Mouse (Mus musculus) C2C12 (cell line): ENCODE results near the gene Gna13. TPM values are rescaled to one million over a fixed set of nuclear protein-coding genes. Genes with fewer than 3 reads are reported as not detected.

Source experiments
- H3K27me3 ChIP-seq: one replicate; pipeline ENCODE4 v1.6.1; 2011; ENCODE audit not compliant: control insufficient read depth, insufficient read depth, insufficient read length
- H3K36me3 ChIP-seq: one replicate; pipeline ENCODE4 v1.6.1; 2011; ENCODE audit not compliant: control insufficient read depth, insufficient read depth
- H3K4me3 ChIP-seq: one replicate; pipeline ENCODE4 v1.5.1; 2011; ENCODE audit warnings: mild to moderate bottlenecking, control low read depth; ENCODE audit not compliant: poor library complexity, insufficient read depth, severe bottlenecking
- H3K79me2 ChIP-seq: one replicate; pipeline ENCODE4 v1.6.1; 2011; ENCODE audit not compliant: control insufficient read depth, insufficient read depth
- H3K79me3 ChIP-seq: one replicate; pipeline ENCODE4 v1.6.1; 2011; ENCODE audit warnings: low read depth, control low read depth
- H3ac ChIP-seq: one replicate; pipeline ENCODE3; 2011; ENCODE audit warnings: low read depth; ENCODE audit not compliant: control insufficient read depth, insufficient read length
- CEBPB ChIP-seq: IDR thresholded peaks from one replicate; pipeline ENCODE4 v1.6.1; 2011; ENCODE audit warnings: low read depth, mild to moderate bottlenecking, control low read depth, moderate library complexity
- CTCF ChIP-seq: IDR thresholded peaks from one replicate; pipeline ENCODE4 v1.5.1; 2011; ENCODE audit not compliant: control insufficient read depth, insufficient read depth, insufficient read length
- FOSL1 ChIP-seq: IDR thresholded peaks from one replicate; pipeline ENCODE4 v1.8.0; 2011; ENCODE audit warnings: mild to moderate bottlenecking, low read length; ENCODE audit not compliant: poor library complexity, insufficient read depth, severe bottlenecking
- MAX ChIP-seq: IDR thresholded peaks from one replicate; pipeline ENCODE4 v1.6.1; 2011; ENCODE audit warnings: mild to moderate bottlenecking, control low read depth
- MYOD1 ChIP-seq: IDR thresholded peaks from one replicate; pipeline ENCODE4 v1.6.1; 2011; ENCODE audit warnings: low read depth; ENCODE audit not compliant: control insufficient read depth, insufficient read length
- MYOG ChIP-seq: IDR thresholded peaks from one replicate; pipeline ENCODE4 v1.6.1; 2011; ENCODE audit not compliant: control insufficient read depth, insufficient read length; ENCODE audit errors: extremely low read depth
- USF1 ChIP-seq: IDR thresholded peaks from one replicate; pipeline ENCODE4 v1.6.1; 2011; ENCODE audit warnings: low read depth, mild to moderate bottlenecking, control low read depth, moderate library complexity
- long read RNA-seq, 2 experiments: library from polyadenylated mRNA; unstranded; transcript quantifications; one replicate each; pipeline ENCODE4 v2.0.0; 2019 to 2020
- polyA plus RNA-seq: library from polyadenylated mRNA; unstranded; fragments of >200 nt; fragmentation: generic; extraction: Trizol; gene quantifications from one replicate; pipeline ENCODE4 v1.2.1, GENCODE M21; 2012; ENCODE audit warnings: missing spikeins

The Gna13 gene
- polyA plus RNA-seq, result 18.1 TPM
- long read RNA-seq, experiment 1, full-length matches to known transcripts, result 15 of 21 reads
- long read RNA-seq, experiment 1, partial matches to known transcripts, result 0 of 21 reads
- long read RNA-seq, experiment 1, other reads (novel, unspliced or antisense), result 6 of 21 reads
- long read RNA-seq, experiment 2, full-length matches to known transcripts, result 95 of 106 reads
- long read RNA-seq, experiment 2, partial matches to known transcripts, result 2 of 106 reads
- long read RNA-seq, experiment 2, other reads (novel, unspliced or antisense), result 9 of 106 reads

DNA sequence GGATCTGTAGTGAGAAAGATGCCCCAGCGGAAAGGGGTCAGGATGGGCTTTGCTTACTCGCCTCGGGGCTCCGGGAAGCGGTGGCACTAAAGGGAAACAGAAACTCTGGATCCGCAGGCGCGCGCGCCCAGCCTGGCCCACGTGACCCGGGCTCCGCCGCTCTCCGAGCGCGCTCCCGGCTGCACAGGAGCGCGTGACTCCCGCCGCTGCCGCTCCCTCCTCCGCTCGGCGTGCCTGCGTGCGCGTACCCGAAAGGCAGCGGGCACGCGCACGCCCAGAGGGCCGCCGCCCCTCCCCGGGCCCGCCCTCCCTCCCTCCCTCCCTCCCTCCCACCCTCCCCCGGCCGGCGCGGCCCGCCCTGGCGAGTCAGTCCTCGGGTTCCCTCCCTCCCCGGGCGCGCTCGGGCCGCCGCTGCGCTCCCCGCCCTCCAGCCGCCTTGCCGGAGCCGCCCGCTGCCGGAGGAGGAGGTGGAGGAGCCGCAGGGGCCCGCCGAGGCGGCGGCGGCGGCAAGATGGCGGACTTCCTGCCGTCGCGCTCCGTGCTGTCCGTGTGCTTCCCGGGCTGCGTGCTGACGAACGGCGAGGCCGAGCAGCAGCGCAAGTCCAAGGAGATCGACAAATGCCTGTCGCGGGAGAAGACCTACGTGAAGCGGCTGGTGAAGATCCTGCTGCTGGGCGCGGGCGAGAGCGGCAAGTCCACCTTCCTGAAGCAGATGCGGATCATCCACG is at the start of gene Gna13:
Gene Gna13 (plus strand): TSS at position 369 of the 728 bp plus-strand sequence.
- peak within 1 kb of the TSS; percentile 86 for H3ac ChIP-seq
- peak; percentile 89 for TF ChIP-seq MAX
- no peak for TF ChIP-seq FOSL1
- peak; percentile 92 for TF ChIP-seq USF1
- peak within 1 kb of the TSS; percentile 91 for H3K4me3 ChIP-seq
- no peaks in the 10 kb centered on the region for H3K27me3 ChIP-seq
- H3K79me2 ChIP-seq, result peaks cover 48% of the 10 kb centered on the region
- peaks cover 41% of the 10 kb centered on the region for H3K79me3 ChIP-seq
- peaks cover 17% of the 10 kb centered on the region for H3K36me3 ChIP-seq

GRCm38 (mm10) chr11:109316921-109317320 is 45.7 kb upstream of the Gna13 start:
- no peaks in the 10 kb centered on the region for H3K36me3 ChIP-seq
- no peak overlapping the region for H3K4me3 ChIP-seq
- H3K79me2 ChIP-seq, result no peaks in the 10 kb centered on the region
- no peak overlapping the region for H3ac ChIP-seq
- H3K27me3 ChIP-seq, result no peaks in the 10 kb centered on the region
- no peak for TF ChIP-seq MYOG
- no peak for TF ChIP-seq MYOD1
- TF ChIP-seq FOSL1, result no peak
- TF ChIP-seq MAX, result no peak
- no peak for TF ChIP-seq USF1
- no peak for TF ChIP-seq CEBPB
- peak; percentile 37 for TF ChIP-seq CTCF
- H3K79me3 ChIP-seq, result no peaks in the 10 kb centered on the region

DNA sequence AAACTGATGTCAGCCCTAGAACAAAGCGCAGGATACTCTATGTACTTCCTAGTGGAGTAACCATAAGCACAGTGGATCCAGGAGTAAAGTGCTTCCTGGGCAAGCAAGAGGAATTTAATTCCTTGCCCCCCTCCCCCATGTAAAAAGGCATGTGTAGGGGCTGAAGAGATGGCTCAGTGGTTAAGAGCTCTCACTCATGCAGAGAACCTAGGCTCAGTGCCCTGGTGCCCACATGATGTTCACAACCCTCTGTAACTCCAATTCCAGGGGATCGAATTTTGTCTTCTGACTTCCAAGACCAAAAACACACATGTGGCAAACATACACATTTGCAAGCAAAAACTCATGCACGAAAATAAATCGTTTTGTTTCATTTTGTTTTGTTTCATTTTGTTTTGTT is 43.2 kb upstream of the Gna13 start:
- Histone ChIP-seq H3K27me3 (no peaks in the 10 kb centered on the region), H3K4me3 (no peak overlapping the region), H3ac (no peak overlapping the region), H3K79me2 (no peaks in the 10 kb centered on the region), H3K79me3 (no peaks in the 10 kb centered on the region), H3K36me3 (no peaks in the 10 kb centered on the region)
- TF ChIP-seq CEBPB (no peak), MYOG (no peak), MAX (no peak), MYOD1 (no peak), USF1 (no peak), CTCF (no peak), FOSL1 (no peak)

GRCm38 (mm10) chr11:109319946-109320345 is 42.7 kb upstream of the Gna13 start:
- Histone ChIP-seq H3K27me3 (no peaks in the 10 kb centered on the region), H3K36me3 (no peaks in the 10 kb centered on the region)

GRCm38 (mm10) chr11:109320361-109320933 is 42.2 kb upstream of the Gna13 start:
- Histone ChIP-seq H3K4me3 (no peak overlapping the region), H3K79me3 (no peaks in the 10 kb centered on the region), H3K36me3 (no peaks in the 10 kb centered on the region), H3K27me3 (no peaks in the 10 kb centered on the region), H3ac (no peak overlapping the region), H3K79me2 (no peaks in the 10 kb centered on the region)
- no peak for TF ChIP-seq CTCF
- no peak for TF ChIP-seq USF1
- TF ChIP-seq MYOD1, result no peak
- TF ChIP-seq MAX, result no peak
- no peak for TF ChIP-seq FOSL1
- TF ChIP-seq CEBPB, result no peak
- TF ChIP-seq MYOG, result no peak

More at GRCm38 (mm10) chr11:109319946-109320345, 42.7 kb upstream of the Gna13 start:
- Histone ChIP-seq H3K4me3 (no peak overlapping the region), H3ac (no peak overlapping the region), H3K79me2 (no peaks in the 10 kb centered on the region), H3K79me3 (no peaks in the 10 kb centered on the region)
- TF ChIP-seq MYOG (no peak), FOSL1 (no peak), CEBPB (no peak), MYOD1 (no peak), USF1 (no peak), CTCF (no peak), MAX (no peak)
